Mouse (Mus musculus): ENCODE data around the gene Lce6a. TPM values are rescaled to one million over a fixed set of nuclear protein-coding genes. Genes with fewer than 3 reads are reported as not detected.

The Lce6a gene
- polyA plus RNA-seq, 1 experiment from 2014 or later, result not detected

GRCm38 (mm10) chr3:92598429-92598828 is 23.0 kb downstream of the Lce6a start:
- Histone ChIP-seq H3K4me2 (no peak overlapping the region), H3K4me1 (no peaks in the 10 kb centered on the region), H3K9ac (replicated peaks) (no peak overlapping the region), H3K9me3 (replicated peaks) (peaks cover 4% of the 10 kb centered on the region; the same call in 1 of the 2 replicates), H3K36me3 (no peaks in the 10 kb centered on the region), H3K27me3 (replicated peaks) (no peaks in the 10 kb centered on the region), H3K27ac (replicated peaks) (no peak overlapping the region), H3K4me3 (replicated peaks) (no peak overlapping the region)
- 93% methylated on average over 2 of the region's 2 CpGs for WGBS
- ATAC-seq (ENCODE audit: low FRiP score), result no peak

- Histone ChIP-seq H3K27ac (replicated peaks) (no peak within 1 kb of the TSS), H3K36me3 (no peaks in the 10 kb centered on the region), H3K9ac (replicated peaks) (no peak within 1 kb of the TSS), H3K4me2 (no peak within 1 kb of the TSS), H3K4me1 (no peaks in the 10 kb centered on the region), H3K4me3 (replicated peaks) (no peak within 1 kb of the TSS), H3K9me3 (replicated peaks) (no peaks in the 10 kb centered on the region), H3K27me3 (replicated peaks) (no peaks in the 10 kb centered on the region)
- ATAC-seq (ENCODE audit: low FRiP score), result no peak
- WGBS, result 79% methylated on average over 1 of the region's 1 CpGs
These were observed 32.6 kb downstream of the Lce6a start, which contains the start of gene Smcp for GRCm38 (mm10) chr3:92588858-92589257. TSS of gene Smcp (minus strand) at chr3:92588997.

GRCm38 (mm10) chr3:92587190-92587589 is 34.3 kb downstream of the Lce6a start:
- Histone ChIP-seq H3K9me3 (replicated peaks) (no peaks in the 10 kb centered on the region), H3K27ac (replicated peaks) (no peak overlapping the region), H3K9ac (replicated peaks) (no peak overlapping the region), H3K36me3 (no peaks in the 10 kb centered on the region), H3K27me3 (replicated peaks) (no peaks in the 10 kb centered on the region), H3K4me2 (no peak overlapping the region), H3K4me3 (replicated peaks) (no peak overlapping the region), H3K4me1 (no peaks in the 10 kb centered on the region)
- WGBS, result 78% methylated on average over 3 of the region's 3 CpGs
- ATAC-seq (ENCODE audit: low FRiP score), result no peak

GRCm38 (mm10) chr3:92585055-92585454 is 36.4 kb downstream of the Lce6a start:
- Histone ChIP-seq H3K36me3 (no peaks in the 10 kb centered on the region), H3K4me3 (replicated peaks) (no peak overlapping the region), H3K27me3 (replicated peaks) (no peaks in the 10 kb centered on the region), H3K4me1 (no peaks in the 10 kb centered on the region), H3K4me2 (no peak overlapping the region), H3K9me3 (replicated peaks) (no peaks in the 10 kb centered on the region), H3K9ac (replicated peaks) (no peak overlapping the region), H3K27ac (replicated peaks) (no peak overlapping the region)
- no peak for ATAC-seq (ENCODE audit: low FRiP score)
- WGBS, result 83% methylated on average over 1 of the region's 1 CpGs

GRCm38 (mm10) chr3:92583164-92583826 is 38.2 kb downstream of the Lce6a start:
- Histone ChIP-seq H3K27me3 (replicated peaks) (no peaks in the 10 kb centered on the region), H3K4me1 (no peaks in the 10 kb centered on the region), H3K4me2 (no peak overlapping the region), H3K27ac (replicated peaks) (no peak overlapping the region), H3K4me3 (replicated peaks) (no peak overlapping the region), H3K9ac (replicated peaks) (no peak overlapping the region), H3K9me3 (replicated peaks) (no peaks in the 10 kb centered on the region), H3K36me3 (no peaks in the 10 kb centered on the region)
- WGBS, result 82% methylated on average over 3 of the region's 3 CpGs
- no peak for ATAC-seq (ENCODE audit: low FRiP score)

GRCm38 (mm10) chr3:92579508-92579907 is 42.0 kb downstream of the Lce6a start:
- H3K9me3 ChIP-seq (replicated peaks), result no peaks in the 10 kb centered on the region
- no peak overlapping the region for H3K9ac ChIP-seq (replicated peaks)
- H3K4me1 ChIP-seq, result no peaks in the 10 kb centered on the region
- 69% methylated on average over 1 of the region's 1 CpGs for WGBS
- H3K36me3 ChIP-seq, result no peaks in the 10 kb centered on the region
- no peaks in the 10 kb centered on the region for H3K27me3 ChIP-seq (replicated peaks)
- H3K4me3 ChIP-seq (replicated peaks), result no peak overlapping the region
- no peak overlapping the region for H3K4me2 ChIP-seq
- no peak overlapping the region for H3K27ac ChIP-seq (replicated peaks)
- ATAC-seq (ENCODE audit: low FRiP score), result no peak

- Histone ChIP-seq H3K36me3 (no peaks in the 10 kb centered on the region), H3K4me1 (no peaks in the 10 kb centered on the region), H3K4me3 (replicated peaks) (no peak overlapping the region), H3K27me3 (replicated peaks) (no peaks in the 10 kb centered on the region), H3K9me3 (replicated peaks) (no peaks in the 10 kb centered on the region), H3K9ac (replicated peaks) (no peak overlapping the region), H3K27ac (replicated peaks) (no peak overlapping the region), H3K4me2 (no peak overlapping the region)
- ATAC-seq (ENCODE audit: low FRiP score), result no peak
- WGBS, result 79% methylated on average over 4 of the region's 4 CpGs
These were observed 42.6 kb downstream of the Lce6a start for GRCm38 (mm10) chr3:92578652-92579413.

GRCm38 (mm10) chr3:92573449-92574041 is 47.9 kb downstream of the Lce6a start, which contains the start of gene Ivl:
TSS of gene Ivl (minus strand) at chr3:92573735.
- H3K4me3 ChIP-seq (replicated peaks), result no peak within 1 kb of the TSS
- 96% methylated on average over 1 of the region's 1 CpGs for WGBS
- H3K36me3 ChIP-seq, result no peaks in the 10 kb centered on the region
- no peaks in the 10 kb centered on the region for H3K4me1 ChIP-seq
- H3K9me3 ChIP-seq (replicated peaks), result no peaks in the 10 kb centered on the region
- H3K27ac ChIP-seq (replicated peaks), result no peak within 1 kb of the TSS
- ATAC-seq (ENCODE audit: low FRiP score), result no peak
- no peaks in the 10 kb centered on the region for H3K27me3 ChIP-seq (replicated peaks)
- H3K4me2 ChIP-seq, result no peak within 1 kb of the TSS
- H3K9ac ChIP-seq (replicated peaks), result no peak within 1 kb of the TSS

GRCm38 (mm10) chr3:92572514-92573155 is 48.8 kb downstream of the Lce6a start:
- H3K36me3 ChIP-seq, result no peaks in the 10 kb centered on the region
- 48% methylated on average over 2 of the region's 2 CpGs for WGBS

More at GRCm38 (mm10) chr3:92572514-92573155, 48.8 kb downstream of the Lce6a start:
- Histone ChIP-seq H3K27me3 (replicated peaks) (no peaks in the 10 kb centered on the region), H3K4me3 (replicated peaks) (no peak overlapping the region), H3K27ac (replicated peaks) (no peak overlapping the region), H3K9ac (replicated peaks) (no peak overlapping the region), H3K4me2 (no peak overlapping the region), H3K4me1 (no peaks in the 10 kb centered on the region), H3K9me3 (replicated peaks) (no peaks in the 10 kb centered on the region)
- no peak for ATAC-seq (ENCODE audit: low FRiP score)

All from neural tube, embryonic 15.5 days (tissue).